Mouse (Mus musculus) embryo, embryonic 10.5 days (tissue): ENCODE measurements around the gene AI481877.
"Not testable (repeated sequence)": the region's sequence is repeated elsewhere in the genome, so short reads cannot be mapped to it uniquely, and the experiment has no call there.

Experiments
- DNase-seq: peaks from one replicate; pipeline ENCODE4 v3.0.0-alpha.2; 2015; ENCODE audit warnings: low spot score

Gene AI481877

GRCm38 (mm10) chr4:59138507-59139033 lies at the start of gene AI481877:
TSS of gene AI481877 (minus strand) at chr4:59138983.
- DNase-seq, result not testable (repeated sequence)

- no peak for DNase-seq
These were observed 49.7 kb upstream of the AI481877 start for GRCm38 (mm10) chr4:59188474-59188801.

- peak; percentile 87 for DNase-seq
These were observed 48.5 kb upstream of the AI481877 start for GRCm38 (mm10) chr4:59187289-59187688.

- DNase-seq, result no peak
These were observed 46.9 kb upstream of the AI481877 start for GRCm38 (mm10) chr4:59185671-59186070.

- no peak for DNase-seq
These were observed 42.8 kb upstream of the AI481877 start for GRCm38 (mm10) chr4:59181320-59182271.

- no peak for DNase-seq
These were observed 38.8 kb upstream of the AI481877 start for GRCm38 (mm10) chr4:59177566-59177965.

- no peak for DNase-seq
These were observed 37.1 kb upstream of the AI481877 start for GRCm38 (mm10) chr4:59175929-59176328.

GRCm38 (mm10) chr4:59175003-59175402 lies 36.2 kb upstream of the AI481877 start:
- no peak for DNase-seq

GRCm38 (mm10) chr4:59173181-59173922 lies 34.6 kb upstream of the AI481877 start:
- DNase-seq, result no peak

GRCm38 (mm10) chr4:59172616-59173015 lies 33.8 kb upstream of the AI481877 start:
- peak; percentile 34 for DNase-seq

- no peak for DNase-seq
These were observed 31.2 kb upstream of the AI481877 start for GRCm38 (mm10) chr4:59169981-59170380.

GRCm38 (mm10) chr4:59167251-59167847 lies 28.6 kb upstream of the AI481877 start:
- no peak for DNase-seq

GRCm38 (mm10) chr4:59164034-59164433 lies 25.3 kb upstream of the AI481877 start:
- DNase-seq, result no peak

- no peak for DNase-seq
These were observed 22.3 kb upstream of the AI481877 start for GRCm38 (mm10) chr4:59160959-59161670.

GRCm38 (mm10) chr4:59160289-59160688 lies 21.5 kb upstream of the AI481877 start:
- DNase-seq, result no peak

- no peak for DNase-seq
These were observed 18.9 kb upstream of the AI481877 start for GRCm38 (mm10) chr4:59157654-59158053.

- DNase-seq, result no peak
These were observed 18.3 kb upstream of the AI481877 start for GRCm38 (mm10) chr4:59156897-59157592.

GRCm38 (mm10) chr4:59151953-59152352 lies 13.2 kb upstream of the AI481877 start:
- no peak for DNase-seq

GRCm38 (mm10) chr4:59150907-59151306 lies 12.1 kb upstream of the AI481877 start:
- no peak for DNase-seq

- DNase-seq, result no peak
These were observed 10.3 kb upstream of the AI481877 start for GRCm38 (mm10) chr4:59149043-59149442.

- DNase-seq, result no peak
These were observed 9.8 kb downstream of the AI481877 start for GRCm38 (mm10) chr4:59128935-59129334.
